Mouse (Mus musculus) c-Kit-negative CD71-positive TER-119-positive erythroid progenitor cells, embryonic 14.5 days (primary cell): ENCODE data around the gene Gabrr1.

ENCODE experiments used
- DNase-seq: peaks from one replicate; pipeline ENCODE4 v3.0.0-alpha.2; 2013; ENCODE audit warnings: low read depth, low spot score

Gene Gabrr1

DNA sequence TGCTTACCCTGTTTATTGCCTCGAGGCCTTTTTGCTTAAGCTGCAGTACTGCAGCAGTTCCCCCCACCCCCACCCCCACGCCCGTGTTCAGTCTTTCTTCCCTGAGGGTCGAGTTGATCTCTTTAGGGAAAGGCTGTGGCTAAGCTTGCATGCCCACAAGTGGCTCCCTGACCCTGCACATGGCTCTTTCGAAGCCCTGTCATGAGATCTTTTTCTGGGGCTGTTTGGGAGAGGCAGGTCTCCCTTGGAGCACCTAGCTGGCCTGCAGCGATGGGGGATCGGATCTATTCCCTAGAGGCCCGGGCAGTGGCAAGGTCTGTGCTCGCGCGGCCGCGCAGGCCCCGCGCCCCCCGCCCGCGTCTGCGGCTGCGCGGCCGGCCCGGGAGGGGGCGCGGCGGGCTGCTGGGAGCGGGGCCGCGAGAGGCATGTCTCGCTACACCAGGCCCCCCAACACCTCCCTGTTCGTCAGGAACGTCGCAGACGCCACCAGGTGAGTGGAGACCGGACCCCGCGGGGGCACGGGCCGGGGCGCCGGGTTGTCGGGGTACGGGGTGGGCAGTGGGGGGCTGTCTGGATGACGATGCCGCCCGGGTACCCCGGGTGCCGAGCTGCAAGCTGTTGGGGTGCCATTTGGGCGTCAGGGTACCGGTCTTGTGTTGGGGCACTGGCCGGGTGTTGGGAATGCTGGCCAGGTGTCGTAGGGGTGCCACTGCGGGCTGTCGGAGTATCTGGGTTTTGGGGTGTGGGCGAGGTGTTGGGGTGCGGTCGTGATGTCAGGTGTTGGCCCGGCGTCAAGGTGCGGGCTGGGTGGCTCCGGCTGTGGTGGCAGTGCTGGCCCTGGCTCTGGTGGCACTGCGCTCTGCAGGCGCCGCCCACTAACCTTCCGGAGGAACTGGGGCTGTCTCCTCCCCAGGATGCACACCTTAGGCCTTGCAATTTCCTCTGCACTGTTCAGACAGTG lies 76.8 kb downstream of the Gabrr1 start, which contains the start of gene Srsf12:
TSS of gene Srsf12 (plus strand) at position 111 of the 961 bp plus-strand sequence.
- no peak for DNase-seq
